Mouse (Mus musculus) cerebellum, adult (tissue): ENCODE measurements at regions not wholly inside any gene's neighbourhood (a gene's known extent, or its start where the extent isn't known, plus 50 kb on each side); places are given as distances from the start of the nearest gene placed in this dataset.

Experiments
- ATAC-seq: cut with Nextera tagmentation; 2 replicates; pipeline ENCODE4 v1.9.2; 2017; ENCODE audit warnings: mild to moderate bottlenecking, moderate library complexity, mixed read lengths; ENCODE audit not compliant: insufficient number of reproducible peaks, low FRiP score, low TSS enrichment

DNA sequence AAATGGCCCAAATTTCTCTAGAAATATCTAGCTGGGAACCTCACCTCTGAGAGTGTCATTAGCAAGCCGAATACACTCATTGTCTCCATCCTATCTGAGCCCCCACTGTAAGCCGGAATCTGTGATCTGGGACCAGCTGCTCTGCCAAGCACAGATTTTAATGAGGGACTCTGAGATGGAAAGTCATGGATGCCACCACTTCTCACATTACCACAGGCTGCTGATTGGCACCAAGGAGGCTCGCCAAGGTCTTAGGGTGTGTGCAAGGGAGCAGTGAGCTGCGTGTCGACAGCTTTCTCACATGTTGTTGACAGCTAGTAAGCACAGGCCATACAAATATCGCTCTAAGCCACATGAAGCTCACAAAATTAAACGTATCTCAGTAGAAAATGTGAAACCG, 250.1 kb upstream of the Gm6657 start:
- no peak for ATAC-seq

DNA sequence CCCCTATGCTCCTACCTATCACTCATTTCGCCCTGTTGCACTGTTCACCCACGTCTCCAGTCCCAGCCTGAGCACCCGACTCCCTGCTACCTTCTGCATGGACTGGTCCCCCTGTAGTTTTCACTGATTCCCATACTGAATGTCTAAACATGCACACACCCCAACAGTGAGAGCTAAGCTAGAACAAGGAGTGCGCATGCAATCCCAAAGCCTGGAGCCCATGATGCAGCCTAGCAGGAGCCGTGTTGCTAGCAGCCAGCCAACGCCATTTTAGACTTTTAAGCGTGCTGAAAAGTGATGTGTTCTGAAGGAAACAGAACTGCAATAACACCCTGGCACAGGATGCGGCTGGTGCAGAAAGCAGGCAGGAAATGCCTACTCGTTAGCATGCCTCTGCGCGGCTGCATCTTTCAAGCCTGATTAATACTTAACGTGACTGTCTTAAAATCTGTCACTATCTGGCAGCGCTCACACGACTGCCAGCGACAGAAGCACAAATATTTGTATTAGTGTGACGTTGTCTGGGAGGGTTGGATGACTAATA, 244.5 kb upstream of the Gm6657 start:
- no peak for ATAC-seq

DNA sequence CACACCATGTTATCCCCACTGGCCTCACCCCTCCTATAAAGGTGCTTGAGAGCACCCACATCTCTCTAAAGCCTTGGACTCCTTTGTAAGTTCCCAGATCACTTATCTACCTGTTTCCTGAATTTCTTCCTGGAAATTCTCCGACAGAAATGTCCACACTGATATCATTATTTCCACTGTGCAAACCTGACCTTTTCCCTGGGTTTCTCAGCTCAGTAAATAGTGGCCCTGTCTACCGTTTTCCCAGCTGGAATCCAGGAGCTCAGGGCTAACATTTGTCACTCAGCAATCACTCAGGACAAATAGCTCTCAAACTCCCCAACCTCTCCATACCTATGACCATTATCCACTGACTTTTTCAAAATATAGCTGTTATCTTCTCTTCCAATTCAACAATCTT, 241.6 kb upstream of the Gm6657 start:
- ATAC-seq, result no peak

DNA sequence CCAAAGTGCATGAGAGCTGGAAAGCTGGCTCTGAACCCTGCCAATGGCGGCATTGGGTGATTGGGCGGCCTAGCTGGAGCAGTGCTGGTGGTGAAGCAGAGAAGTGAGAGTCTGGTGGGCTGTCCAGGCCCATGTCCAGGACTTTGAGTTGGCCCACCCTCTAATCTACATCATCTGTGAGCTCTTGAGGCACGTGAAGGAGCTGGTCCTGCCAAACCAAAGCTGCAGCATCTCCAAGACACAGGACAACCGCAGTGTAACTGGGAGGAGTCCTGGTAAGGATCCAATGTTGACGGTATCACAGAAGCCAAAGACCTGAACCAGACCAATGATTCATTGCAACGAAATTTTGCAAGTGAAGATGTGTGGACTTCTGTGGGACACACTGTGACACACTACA, 231.4 kb upstream of the Gm6657 start:
- no peak for ATAC-seq

DNA sequence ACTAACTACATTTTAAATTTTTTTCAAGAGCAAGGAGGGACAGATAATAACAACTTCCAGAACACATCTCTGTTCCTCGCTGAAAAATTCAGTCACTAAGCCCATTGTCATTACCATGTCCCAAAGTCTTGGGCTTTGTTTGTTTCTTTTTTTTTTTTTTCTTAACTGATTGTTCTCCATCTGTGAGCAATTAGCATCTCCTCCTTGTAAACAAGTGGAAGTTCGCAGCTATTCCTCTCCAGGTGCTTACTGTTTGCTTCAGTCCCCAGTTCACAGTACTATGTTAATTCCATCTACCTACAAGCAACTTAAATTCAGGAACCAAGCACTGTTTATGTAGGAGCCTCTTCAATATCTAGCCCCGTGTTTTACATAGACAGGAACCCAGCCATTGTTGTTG, 225.5 kb upstream of the Gm6657 start:
- ATAC-seq, result no peak

DNA sequence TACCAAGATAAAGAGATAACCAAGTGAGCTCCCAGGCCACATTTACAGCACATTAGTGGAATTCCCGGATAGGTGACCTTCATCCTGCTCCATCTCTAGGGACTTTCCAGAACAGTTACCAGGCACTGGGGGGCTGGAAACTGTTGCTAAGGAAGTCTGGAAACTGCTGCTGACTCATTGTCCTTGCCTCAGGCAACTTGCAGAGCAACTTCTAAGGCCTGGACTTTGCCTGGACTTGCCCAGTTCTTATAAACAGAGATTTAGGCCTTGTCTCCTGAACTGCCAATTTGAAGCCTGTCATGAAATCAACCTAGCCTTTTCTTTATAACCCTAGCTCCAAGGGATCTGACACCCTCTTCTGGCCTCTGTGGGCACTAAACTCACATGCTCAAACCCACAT, 224.0 kb upstream of the Gm6657 start:
- ATAC-seq, result no peak

DNA sequence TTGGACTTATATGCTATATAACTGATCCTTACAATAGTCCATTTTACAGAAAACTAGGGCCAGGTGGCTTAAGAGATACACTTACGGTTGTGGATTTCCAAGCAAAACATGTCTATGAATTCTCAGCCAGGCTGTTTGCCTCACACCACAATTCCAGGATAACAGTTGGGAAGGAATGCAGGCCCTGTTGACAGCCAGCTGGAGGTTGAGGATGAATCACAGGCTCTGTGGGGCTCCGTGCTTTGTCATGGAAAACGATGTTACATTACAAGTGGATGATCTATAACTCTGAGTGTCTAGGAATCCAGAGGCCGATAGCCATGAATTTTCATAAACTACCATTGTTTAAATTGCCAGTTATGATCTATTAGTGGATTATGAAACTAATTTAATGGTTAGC, 221.9 kb upstream of the Gm6657 start:
- ATAC-seq, result no peak

DNA sequence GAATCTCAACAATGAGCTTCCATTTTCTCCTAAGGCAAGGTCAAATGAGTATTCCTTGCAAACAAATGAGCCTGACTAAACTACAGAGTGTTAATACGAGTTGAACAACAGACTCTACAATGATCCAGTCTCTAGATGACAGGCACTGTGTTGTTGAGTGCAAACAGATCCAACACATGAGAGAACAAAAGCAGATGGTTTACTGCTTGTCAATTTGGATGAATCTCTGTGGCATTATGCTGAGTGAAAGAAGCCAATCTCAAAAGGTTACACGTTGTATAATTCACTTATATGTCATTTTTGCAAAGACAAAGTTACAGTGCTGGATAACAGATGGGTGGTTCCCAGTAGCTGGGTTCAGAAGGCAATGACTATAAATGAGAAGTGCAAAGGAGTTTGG, 217.1 kb upstream of the Gm6657 start:
- no peak for ATAC-seq

DNA sequence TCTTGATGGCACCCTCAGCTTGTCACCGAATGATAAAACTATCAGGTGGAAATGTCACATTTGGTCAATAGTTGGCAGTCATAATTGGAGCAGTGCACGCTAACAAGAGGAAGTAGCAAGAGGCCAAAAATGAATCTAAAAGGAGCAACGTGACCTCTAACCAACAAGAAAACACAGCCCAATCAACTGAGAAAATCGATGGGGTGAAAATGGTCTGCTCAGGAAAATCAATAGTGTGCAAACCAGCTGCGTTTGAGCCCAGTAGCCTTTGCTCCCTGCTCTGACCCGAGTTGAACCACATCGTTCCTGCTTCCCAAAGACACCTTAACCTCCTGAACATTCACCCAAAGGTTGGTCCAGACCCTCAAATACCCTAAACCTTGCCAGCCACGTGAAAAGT, 207.3 kb upstream of the Gm6657 start:
- no peak for ATAC-seq

DNA sequence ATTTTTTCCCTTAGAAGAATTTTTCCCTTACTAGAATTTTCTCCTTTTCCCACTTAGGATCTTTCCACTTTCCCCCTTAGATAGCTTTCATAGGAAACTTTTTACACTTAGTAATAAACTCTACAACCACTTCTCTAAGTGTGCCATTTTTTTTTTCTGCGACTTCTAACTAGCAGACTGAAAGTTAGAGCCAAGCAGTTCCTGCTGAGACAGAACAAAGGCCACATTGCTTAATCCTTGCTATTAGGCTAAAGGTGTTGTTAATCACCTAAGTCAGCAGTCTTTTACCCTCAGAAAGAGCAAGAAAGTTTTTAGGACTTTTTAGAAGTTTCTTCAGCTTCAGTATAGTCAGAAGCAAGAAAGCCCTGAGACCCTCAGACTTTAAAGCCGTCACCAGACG, 204.3 kb upstream of the Gm6657 start:
- ATAC-seq, result no peak

DNA sequence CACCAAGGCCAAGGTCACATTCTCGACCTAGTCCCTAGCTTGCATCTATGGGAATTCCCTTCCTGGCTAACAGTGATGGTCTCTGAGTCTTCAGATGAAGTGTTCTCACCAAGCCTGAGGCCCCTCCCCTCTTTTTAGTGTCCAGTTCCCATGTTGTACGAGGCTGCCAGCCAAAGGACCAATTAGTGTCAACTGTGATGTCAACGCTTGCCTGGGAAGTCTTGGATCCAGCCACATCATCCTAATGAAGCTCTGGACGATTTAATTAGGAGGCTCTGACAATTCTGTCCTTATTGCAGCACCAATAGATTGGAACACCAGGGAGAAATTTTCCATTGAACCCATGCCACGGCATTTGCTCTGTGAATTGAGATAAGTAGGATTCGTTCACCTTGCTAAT, 202.4 kb upstream of the Gm6657 start:
- no peak for ATAC-seq

DNA sequence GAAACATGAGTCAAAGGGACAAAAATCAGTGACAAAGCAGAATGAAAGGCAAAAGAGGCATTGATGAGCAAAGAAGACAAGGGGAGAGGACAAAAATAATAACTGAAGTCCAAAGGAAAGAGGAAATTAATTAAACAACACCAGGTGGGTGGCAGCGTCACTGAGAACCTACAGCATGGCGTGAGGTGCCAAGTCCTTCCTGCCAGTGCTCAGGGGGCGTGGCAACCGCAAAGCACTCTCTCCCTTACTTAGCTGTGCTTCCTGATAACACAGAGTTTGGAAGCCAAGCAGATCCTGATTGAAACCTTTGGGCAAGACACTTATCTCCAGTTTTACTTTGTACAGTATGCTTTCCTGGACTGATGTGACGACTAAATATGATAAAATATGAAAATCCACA, 199.9 kb upstream of the Gm6657 start:
- ATAC-seq, result no peak

DNA sequence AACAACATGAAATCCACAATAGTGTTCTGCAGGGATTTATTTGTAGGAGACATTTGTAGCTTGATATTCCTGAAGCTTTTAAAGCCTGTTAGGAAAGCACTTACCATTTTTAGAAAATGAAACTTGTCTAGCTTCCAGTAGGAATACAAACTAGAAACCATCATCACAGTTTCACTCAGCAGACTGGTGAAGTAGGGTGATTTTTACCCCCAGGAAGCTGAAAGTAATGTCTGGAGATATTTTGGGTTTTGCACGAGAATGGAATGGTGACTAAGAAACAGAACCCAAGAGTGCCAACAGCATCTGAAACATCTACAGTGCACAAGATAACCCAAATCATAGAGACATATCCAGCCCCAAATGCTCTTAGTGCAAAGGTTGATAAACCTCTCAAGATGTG, 196.1 kb upstream of the Gm6657 start:
- ATAC-seq, result no peak

DNA sequence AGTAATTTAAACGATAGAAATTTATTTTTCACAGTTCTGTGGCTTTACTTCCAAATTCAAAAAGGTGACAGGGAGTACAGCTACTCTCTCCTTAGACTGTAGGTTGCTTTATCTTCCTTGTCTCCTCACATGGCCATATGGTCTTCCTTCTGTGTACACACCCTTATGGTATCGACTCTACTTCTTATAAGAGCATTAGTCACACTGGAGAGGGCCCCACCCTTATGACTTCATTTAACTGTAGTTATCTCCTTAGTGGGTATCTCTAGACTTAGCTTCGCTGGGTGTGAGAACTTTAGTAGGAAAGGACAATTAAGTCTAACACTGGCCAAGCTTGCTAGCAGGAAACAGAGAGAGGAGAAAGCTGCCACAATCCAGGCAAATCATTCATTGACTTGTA, 193.6 kb upstream of the Gm6657 start:
- ATAC-seq, result no peak

DNA sequence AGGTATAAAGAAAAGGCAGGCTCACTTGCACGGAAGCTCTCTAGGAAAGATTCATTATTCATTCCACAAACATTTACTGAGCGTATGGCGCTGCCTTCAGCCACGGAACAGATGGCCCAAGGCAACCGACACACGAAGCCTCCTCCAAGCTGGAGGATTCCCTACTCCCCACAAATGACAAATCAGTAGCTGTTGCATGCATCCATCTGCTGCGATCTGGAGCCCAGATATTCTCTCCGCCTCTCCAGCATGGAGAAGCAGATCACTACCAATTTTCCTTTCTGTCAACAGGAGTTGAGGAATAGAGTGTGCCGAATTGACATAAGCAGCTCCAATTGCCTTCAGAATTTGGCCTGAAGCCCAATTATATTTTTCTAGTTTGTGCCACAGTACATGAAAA, 192.2 kb upstream of the Gm6657 start:
- peak; percentile 99 for ATAC-seq

DNA sequence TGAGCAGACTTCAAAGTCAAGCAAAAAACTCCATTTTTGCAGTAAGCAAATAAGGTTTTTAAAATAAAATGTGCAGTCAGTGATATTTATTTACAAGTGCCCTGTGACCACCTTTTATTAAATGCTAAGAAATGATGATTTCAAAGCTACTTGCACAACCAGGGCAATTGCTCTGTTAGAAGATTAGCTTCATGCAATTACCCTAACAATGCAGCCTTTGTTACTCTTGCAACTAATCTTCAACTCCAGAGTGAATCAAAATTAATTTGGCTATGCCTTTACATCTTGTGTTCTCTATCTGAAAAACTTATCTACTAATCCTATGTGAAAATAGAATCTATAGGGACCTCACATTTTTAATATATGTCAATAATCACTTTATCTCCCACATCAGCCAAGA, 160.3 kb upstream of the Gm6657 start:
- no peak for ATAC-seq

DNA sequence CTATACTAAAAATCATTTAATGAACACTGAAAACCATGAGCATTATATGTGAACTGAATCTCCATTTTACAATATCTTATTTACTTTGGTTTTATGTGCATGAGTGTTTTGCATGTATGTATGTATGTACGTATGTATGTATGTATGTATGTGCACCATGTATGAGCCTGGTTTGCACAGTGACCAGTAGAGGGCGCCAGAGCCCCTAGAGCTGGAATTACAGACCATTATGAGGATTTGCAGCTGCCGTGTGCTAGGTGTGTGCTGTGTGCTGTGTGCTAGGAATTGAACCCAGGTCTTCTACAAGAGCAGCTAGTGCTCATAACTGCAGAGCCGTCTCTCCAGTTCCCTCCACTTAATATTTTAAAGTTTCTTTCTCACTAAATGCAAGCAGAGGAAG, 147.5 kb upstream of the Gm6657 start:
- no peak for ATAC-seq

DNA sequence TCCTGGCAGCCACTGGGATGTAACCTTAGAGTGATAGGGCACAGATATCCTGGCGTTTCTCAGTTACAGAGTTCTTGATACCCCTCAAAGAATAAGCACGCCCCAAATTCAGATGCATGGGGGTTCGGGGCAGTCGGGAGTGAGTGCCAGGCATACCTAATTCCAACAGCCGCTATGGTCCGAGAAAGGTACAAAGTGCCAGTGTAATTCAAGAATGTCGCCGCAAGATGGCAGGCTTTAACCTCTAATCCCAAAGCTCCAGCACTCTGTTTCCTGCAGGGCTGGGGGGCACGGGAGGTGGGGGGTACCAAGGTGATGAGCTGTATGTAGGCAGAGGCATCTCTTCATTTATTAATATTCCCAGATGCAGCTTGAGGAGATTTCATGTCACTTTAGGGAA, 138.1 kb upstream of the Gm6657 start:
- ATAC-seq, result no peak; the same call in 1 of the 2 replicates

DNA sequence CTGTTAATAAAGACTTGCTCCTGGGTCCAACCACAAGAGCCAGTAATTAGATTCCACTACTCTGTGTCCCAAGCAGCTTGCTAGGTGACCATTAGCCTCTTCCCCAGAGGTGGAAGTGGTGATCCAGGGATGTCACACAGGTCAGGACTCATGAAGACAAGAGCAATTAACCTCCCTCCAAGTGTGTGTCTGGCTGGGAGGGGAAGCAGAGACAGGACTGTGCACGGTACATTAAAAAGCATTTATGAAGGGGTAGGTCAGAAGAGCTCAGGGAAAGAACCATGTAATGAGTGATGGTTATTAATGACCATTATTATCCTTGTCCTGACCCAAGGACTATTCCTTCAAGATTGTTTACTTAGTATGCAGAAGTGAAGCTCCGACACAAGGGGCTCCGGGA, 136.9 kb upstream of the Gm6657 start:
- ATAC-seq, result no peak

DNA sequence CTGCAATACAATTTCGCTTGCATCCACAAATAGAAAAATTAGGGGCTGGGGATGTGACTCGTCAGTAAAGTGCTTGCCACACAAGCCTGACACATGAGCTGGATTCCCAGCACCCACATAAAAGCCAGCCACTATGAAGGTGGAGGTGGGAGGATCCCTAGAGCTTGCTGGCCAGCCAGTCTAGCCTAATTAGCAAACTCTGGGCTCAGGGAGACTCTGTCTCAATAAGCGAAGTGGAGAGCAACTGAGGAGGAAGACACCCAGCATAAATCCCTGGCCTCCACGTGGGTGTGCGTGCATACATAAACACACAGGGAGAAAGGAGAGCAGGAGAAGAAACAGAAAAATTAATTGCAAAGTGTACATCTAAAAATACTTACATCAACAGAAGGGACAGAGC, 134.1 kb upstream of the Gm6657 start:
- ATAC-seq, result no peak

DNA sequence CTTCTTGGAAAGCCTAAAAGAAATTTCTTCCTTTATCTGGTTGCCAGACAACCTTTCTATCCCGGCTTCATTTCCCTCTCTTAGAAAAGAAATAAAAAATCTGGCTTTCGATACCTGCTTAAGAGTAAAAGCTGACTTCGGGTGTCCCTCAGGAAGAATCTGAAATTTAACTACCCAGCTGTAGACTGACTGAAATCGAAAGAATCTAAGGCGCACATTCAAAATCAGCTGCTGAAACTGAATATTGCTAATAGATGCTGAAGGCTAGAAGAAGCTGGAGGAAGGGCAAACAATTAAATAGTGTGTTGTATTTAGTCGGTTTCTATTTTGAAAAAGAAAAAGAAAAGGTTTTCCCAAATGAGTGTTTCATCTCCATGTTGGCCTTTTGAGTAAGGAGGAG, 128.0 kb upstream of the Gm6657 start:
- ATAC-seq, result no peak

DNA sequence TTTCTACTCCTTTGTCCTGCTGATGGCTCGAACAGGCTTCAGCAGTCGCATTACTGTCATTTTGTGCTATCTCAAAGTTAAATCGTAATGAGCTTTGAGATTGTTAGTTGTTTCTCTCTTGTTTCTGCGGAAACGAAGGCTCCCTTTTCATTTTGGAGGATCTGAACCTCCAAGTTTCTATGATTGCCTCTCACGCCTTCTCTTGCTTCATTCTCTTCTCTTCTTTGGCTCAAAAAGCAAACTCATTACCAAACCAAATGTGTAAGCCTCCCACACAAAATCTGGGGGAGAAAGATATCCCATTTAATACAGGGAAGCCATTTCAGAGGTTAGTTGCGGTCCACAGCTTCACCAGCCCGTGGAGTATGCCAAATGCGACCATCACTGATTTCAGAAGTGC, 121.1 kb upstream of the Gm6657 start:
- no peak for ATAC-seq

DNA sequence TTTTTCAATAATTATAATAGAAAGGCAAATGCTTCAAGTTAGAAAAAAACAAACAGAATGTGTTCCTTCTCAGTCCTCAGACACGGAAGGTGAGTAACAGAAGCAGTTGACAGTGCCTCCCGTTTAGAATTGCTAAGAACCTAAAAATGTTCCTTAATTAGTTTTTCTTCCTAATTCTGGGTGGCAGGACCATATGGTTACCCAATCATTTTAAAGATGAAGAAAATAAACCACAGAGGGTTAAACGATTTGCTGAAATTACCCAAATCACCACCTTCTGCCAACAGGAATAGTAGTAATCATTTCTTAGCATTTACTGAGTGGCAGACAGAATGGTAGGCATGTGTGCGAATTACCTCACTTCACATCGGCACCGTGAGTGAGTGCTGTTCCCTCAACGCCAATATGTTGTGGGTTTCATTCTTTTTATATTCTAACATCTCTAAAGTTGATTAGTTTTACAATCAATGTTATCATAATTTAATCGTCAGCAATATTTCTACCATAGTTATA, 119.7 kb upstream of the Gm6657 start:
- no peak for ATAC-seq
